Mouse (Mus musculus) small intestine, adult 2 months (tissue): Measurements from ENCODE around the gene Atg4d. TPM values are rescaled to one million over a fixed set of nuclear protein-coding genes. Genes with fewer than 3 reads are reported as not detected.

ENCODE experiments used
- H3K27ac ChIP-seq: fragments of 200-500 bp; 2 replicates; pipeline ENCODE4 v1.5.1; 2012; ENCODE audit warnings: low read depth, low read length, control low read depth, inconsistent platforms; ENCODE audit not compliant: insufficient read depth
- H3K27me3 ChIP-seq: fragments of 200-500 bp; 2 replicates; pipeline ENCODE4 v1.6.1; 2012; ENCODE audit warnings: mild to moderate bottlenecking, moderate library complexity, low read length, inconsistent platforms; ENCODE audit not compliant: control insufficient read depth, insufficient read depth
- H3K36me3 ChIP-seq: fragments of 200-500 bp; 2 replicates; pipeline ENCODE4 v1.6.1; 2012; ENCODE audit warnings: mild to moderate bottlenecking, low read length, control low read depth, inconsistent platforms; ENCODE audit not compliant: control insufficient read depth, insufficient read depth
- H3K4me1 ChIP-seq: fragments of 200-500 bp; 2 replicates; pipeline ENCODE4 v1.6.1; 2012; ENCODE audit warnings: low read length, inconsistent platforms, mixed read lengths; ENCODE audit not compliant: control insufficient read depth, insufficient read depth, insufficient read length
- H3K4me3 ChIP-seq: fragments of 200-500 bp; 2 replicates; pipeline ENCODE4 v1.5.1; 2012; ENCODE audit warnings: low read depth, mild to moderate bottlenecking, control low read depth, inconsistent platforms, low read length, moderate library complexity
- CTCF ChIP-seq: fragments of 200-500 bp; IDR thresholded peaks from 2 replicates; pipeline ENCODE4 v1.5.1; 2012; ENCODE audit warnings: low read depth, mild to moderate bottlenecking, control low read depth, inconsistent platforms, low read length, moderate library complexity, mixed read lengths; ENCODE audit not compliant: insufficient replicate concordance, insufficient read length; ENCODE audit errors: extremely low read depth
- POLR2A ChIP-seq: fragments of 200-500 bp; IDR thresholded peaks from 2 replicates; pipeline ENCODE4 v1.6.1; 2012; ENCODE audit warnings: low read depth, mild to moderate bottlenecking, control low read depth, inconsistent platforms, low read length, moderate library complexity
- WGBS: fragments of 180-500 bp; shearing (Covaris S2); methylation state at CpG from one replicate; pipeline ENCODE4 v1.1.7; 2018; 5-methylcytosine and 5-hydroxymethylcytosine counted together
- polyA plus RNA-seq: library from polyadenylated mRNA; depleted of rRNA; stranded (reverse); fragments of >200 nt; gene quantifications from 2 replicates; pipeline ENCODE4 v1.2.3, GENCODE M21; 2012; rRNA removed

Atg4d gene
- polyA plus RNA-seq, 1 experiment: 144 TPM

- Histone ChIP-seq H3K27ac (no peak overlapping the region), H3K27me3 (no peaks in the 10 kb centered on the region), H3K4me1 (peaks cover 2% of the 10 kb centered on the region; the same call in 1 of the 2 replicates)
Measured at GRCm38 (mm10) chr9:21324269-21324668, 59.2 kb downstream of the Atg4d start.

More at GRCm38 (mm10) chr9:21324269-21324668, 59.2 kb downstream of the Atg4d start:
- WGBS: 81% methylated on average over 11 of the region's 11 CpGs
- Histone ChIP-seq H3K4me3 (no peak overlapping the region), H3K36me3 (no peaks in the 10 kb centered on the region)
- TF ChIP-seq POLR2A: no peak
- no peak for TF ChIP-seq CTCF

Other genes starting within 250 kb of the Atg4d start
- gene Icam1, start 249.3 kb upstream of the Atg4d start, polyA plus RNA-seq: 6.8 and 9.4 TPM in 2 replicates
- gene Icam4, start 235.9 kb upstream of the Atg4d start, polyA plus RNA-seq: 0.32 and 0.37 TPM in 2 replicates
- 0.11 TPM in 2 replicates for gene Icam5, start 233.2 kb upstream of the Atg4d start, polyA plus RNA-seq
- gene Zglp1, start 198.2 kb upstream of the Atg4d start, polyA plus RNA-seq: 0.80 TPM in 1 of 2 replicates, not detected in the other
- 0.09 and 0.16 TPM in 2 replicates for gene Gm49373, start 192.2 kb upstream of the Atg4d start, polyA plus RNA-seq
- 37.0 and 60.8 TPM in 2 replicates for gene Fdx1l, start 191.7 kb upstream of the Atg4d start, polyA plus RNA-seq
- gene Gm38431, start 173.3 kb upstream of the Atg4d start, polyA plus RNA-seq: 6.2 and 21.8 TPM in 2 replicates
- 34.2 and 90.8 TPM in 2 replicates for gene Raver1, start 173.3 kb upstream of the Atg4d start, polyA plus RNA-seq
- gene Tyk2, start 134.1 kb upstream of the Atg4d start, polyA plus RNA-seq: 16.3 and 31.2 TPM in 2 replicates
- 14.4 and 24.9 TPM in 2 replicates for gene Cdc37, start 115.3 kb upstream of the Atg4d start, polyA plus RNA-seq
- gene Pde4a, start 99.6 kb upstream of the Atg4d start, polyA plus RNA-seq: 5.1 and 7.1 TPM in 2 replicates
- 56.6 and 103 TPM in 2 replicates for gene Keap1, start 25.9 kb upstream of the Atg4d start, polyA plus RNA-seq
- gene S1pr5, start 16.9 kb upstream of the Atg4d start, polyA plus RNA-seq: 0.08 and 0.18 TPM in 2 replicates
- 9.1 and 9.6 TPM in 2 replicates for gene Kri1, start 22.7 kb downstream of the Atg4d start, polyA plus RNA-seq
- 11.0 and 27.1 TPM in 2 replicates for gene Cdkn2d, start 26.1 kb downstream of the Atg4d start, polyA plus RNA-seq
- gene Ap1m2, start 47.0 kb downstream of the Atg4d start, polyA plus RNA-seq: 36.4 and 69.5 TPM in 2 replicates
- gene Slc44a2, start 55.4 kb downstream of the Atg4d start, polyA plus RNA-seq: 11.9 and 12.7 TPM in 2 replicates
- 18.8 and 30.7 TPM in 2 replicates for gene Ilf3, start 102.6 kb downstream of the Atg4d start, polyA plus RNA-seq
- gene Qtrt1, start 146.5 kb downstream of the Atg4d start, polyA plus RNA-seq: 30.1 and 32.8 TPM in 2 replicates
- gene Dnm2, start 159.6 kb downstream of the Atg4d start, polyA plus RNA-seq: 179 and 517 TPM in 2 replicates
- gene Tmed1, start 245.0 kb downstream of the Atg4d start, polyA plus RNA-seq: 7.5 and 10.8 TPM in 2 replicates